Mouse (Mus musculus) splenic B cell, adult 2 months (primary cell): Measurements from ENCODE around the gene Zfp345.
"Not testable (repeated sequence)": the region's sequence is repeated elsewhere in the genome, so short reads cannot be mapped to it uniquely, and the experiment has no call there.

Experiments used
- DNase-seq: peaks from one replicate; pipeline ENCODE4 v3.0.0-alpha.2; 2011; ENCODE audit warnings: low read depth, low spot score
- H3K27me3 ChIP-seq: 2 replicates; pipeline ENCODE4 v1.6.1; 2012; ENCODE audit warnings: mild to moderate bottlenecking, low read length, moderate library complexity, mixed read lengths; ENCODE audit not compliant: control insufficient read depth, poor library complexity, insufficient read depth, severe bottlenecking
- H3K36me3 ChIP-seq: 2 replicates; pipeline ENCODE4 v1.6.1; 2012; ENCODE audit warnings: mild to moderate bottlenecking, low read length, moderate library complexity, mixed read lengths; ENCODE audit not compliant: control insufficient read depth, poor library complexity, insufficient read depth, severe bottlenecking

Zfp345 gene

GRCm38 (mm10) chr2:150484939-150485778 is at the start of gene Zfp345:
TSS of gene Zfp345 (minus strand) at chr2:150485091.
- DNase-seq = peak; percentile 2
- H3K27me3 ChIP-seq, H3K36me3 ChIP-seq: not testable (repeated sequence)

DNA sequence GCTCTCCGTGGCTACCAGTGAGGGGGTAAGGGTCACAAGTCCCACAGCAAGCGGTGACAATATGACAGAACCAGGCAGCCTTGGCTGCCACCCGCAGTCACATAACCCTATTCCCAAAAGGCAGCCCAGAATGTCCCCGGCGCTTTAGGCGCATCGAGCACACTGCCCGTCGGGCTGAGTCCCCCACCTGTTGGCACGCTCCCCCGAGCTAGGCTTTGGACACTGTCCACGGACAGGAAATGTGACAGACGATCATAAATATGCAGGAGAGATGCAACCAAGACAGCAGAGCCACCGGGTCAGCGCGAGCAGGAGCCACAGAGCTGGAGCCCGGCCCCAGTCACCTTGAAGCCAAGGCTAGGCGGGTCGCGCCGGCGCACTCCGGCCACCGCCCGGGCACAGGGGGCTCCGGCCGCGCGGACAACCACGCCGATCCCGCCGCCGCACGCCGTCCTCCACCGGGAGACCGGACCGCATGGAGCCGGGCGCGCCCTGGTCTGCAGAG is 40.9 kb upstream of the Zfp345 start:
- no peak for DNase-seq
- Histone ChIP-seq H3K27me3 (no peaks in the 10 kb centered on the region), H3K36me3 (no peaks in the 10 kb centered on the region)

- no peak for DNase-seq
- no peaks in the 10 kb centered on the region for H3K36me3 ChIP-seq
- no peaks in the 10 kb centered on the region for H3K27me3 ChIP-seq
These were observed 27.9 kb upstream of the Zfp345 start for GRCm38 (mm10) chr2:150512837-150513236.

- H3K36me3 ChIP-seq, DNase-seq, H3K27me3 ChIP-seq: not testable (repeated sequence)
These were observed 15.5 kb upstream of the Zfp345 start for GRCm38 (mm10) chr2:150500124-150500973.

DNA sequence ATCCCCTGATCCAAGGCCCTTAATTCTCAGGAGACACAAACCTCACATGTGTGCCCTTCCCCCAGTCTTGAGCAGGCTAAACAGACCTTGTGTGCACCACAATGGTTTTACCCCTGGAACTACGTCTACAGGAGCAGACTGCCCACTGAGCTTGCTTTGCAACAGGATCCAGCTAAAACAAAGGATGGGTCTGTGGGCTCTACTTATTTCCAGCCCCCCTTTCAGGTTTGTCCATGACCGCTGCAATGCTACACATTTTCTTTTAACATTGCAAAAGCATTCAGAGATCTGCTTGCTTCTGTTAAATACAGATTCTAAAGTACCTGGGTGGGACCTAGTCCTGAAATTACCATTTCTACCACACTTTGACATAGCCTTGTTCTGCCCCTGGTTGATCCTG is 8.1 kb upstream of the Zfp345 start:
- no peaks in the 10 kb centered on the region for H3K36me3 ChIP-seq
- no peaks in the 10 kb centered on the region for H3K27me3 ChIP-seq
- no peak for DNase-seq

- peak; percentile 3 for DNase-seq
- H3K36me3 ChIP-seq, H3K27me3 ChIP-seq: not testable (repeated sequence)
These were observed 33.5 kb downstream of the Zfp345 start, which contains the start of gene Zfp442 for GRCm38 (mm10) chr2:150451180-150451919. TSS of gene Zfp442 (minus strand) at chr2:150451486.

GRCm38 (mm10) chr2:150439084-150439483 is 45.8 kb downstream of the Zfp345 start:
- not testable (repeated sequence) for H3K36me3 ChIP-seq, DNase-seq, H3K27me3 ChIP-seq
